Mouse (Mus musculus) CD8-positive naive resting alpha-beta T cell, adult 2 months (primary cell): ENCODE results near the gene Spry2.

ENCODE experiments used
- DNase-seq, 2 experiments: peaks; one replicate each; pipeline ENCODE4 v3.0.0; 2022; ENCODE audit warnings: low read depth in 2 of 2, low spot score in 2 of 2

Gene Spry2

GRCm38 (mm10) chr14:105892941-105893622, 3.5 kb downstream of the Spry2 start:
- DNase-seq, result no peak

GRCm38 (mm10) chr14:105890516-105891231, 5.9 kb downstream of the Spry2 start:
- no peak for DNase-seq

- no peak for DNase-seq
Measured at GRCm38 (mm10) chr14:105886643-105887374, 9.8 kb downstream of the Spry2 start.

GRCm38 (mm10) chr14:105885249-105885648, 11.4 kb downstream of the Spry2 start:
- no peak for DNase-seq

- DNase-seq, result no peak
Measured at GRCm38 (mm10) chr14:105883215-105883614, 13.4 kb downstream of the Spry2 start.

- no peak for DNase-seq
Measured at GRCm38 (mm10) chr14:105878359-105878758, 18.3 kb downstream of the Spry2 start.

- no peak for DNase-seq
Measured at GRCm38 (mm10) chr14:105876375-105876774, 20.2 kb downstream of the Spry2 start.

GRCm38 (mm10) chr14:105870370-105870936, 26.2 kb downstream of the Spry2 start:
- DNase-seq, result no peak

- DNase-seq, result no peak
Measured at GRCm38 (mm10) chr14:105865381-105865938, 31.2 kb downstream of the Spry2 start.

GRCm38 (mm10) chr14:105862199-105862598, 34.4 kb downstream of the Spry2 start:
- DNase-seq, result no peak

- no peak for DNase-seq
Measured at GRCm38 (mm10) chr14:105860920-105861319, 35.7 kb downstream of the Spry2 start.

GRCm38 (mm10) chr14:105860276-105860675, 36.3 kb downstream of the Spry2 start:
- DNase-seq, result no peak

- DNase-seq, result no peak
Measured at GRCm38 (mm10) chr14:105859876-105860275, 36.7 kb downstream of the Spry2 start.

- no peak for DNase-seq
Measured at GRCm38 (mm10) chr14:105859368-105859767, 37.3 kb downstream of the Spry2 start.

- no peak for DNase-seq
Measured at GRCm38 (mm10) chr14:105858935-105859334, 37.7 kb downstream of the Spry2 start.

- no peak for DNase-seq
Measured at GRCm38 (mm10) chr14:105851359-105852067, 45.1 kb downstream of the Spry2 start.
